Mouse (Mus musculus): ENCODE measurements around the gene Mycn. TPM values are rescaled to one million over a fixed set of nuclear protein-coding genes. Genes with fewer than 3 reads are reported as not detected.

Gene Mycn
- 32.5 and 35.9 TPM in 2 replicates for polyA plus RNA-seq (2012; rRNA removed)

DNA sequence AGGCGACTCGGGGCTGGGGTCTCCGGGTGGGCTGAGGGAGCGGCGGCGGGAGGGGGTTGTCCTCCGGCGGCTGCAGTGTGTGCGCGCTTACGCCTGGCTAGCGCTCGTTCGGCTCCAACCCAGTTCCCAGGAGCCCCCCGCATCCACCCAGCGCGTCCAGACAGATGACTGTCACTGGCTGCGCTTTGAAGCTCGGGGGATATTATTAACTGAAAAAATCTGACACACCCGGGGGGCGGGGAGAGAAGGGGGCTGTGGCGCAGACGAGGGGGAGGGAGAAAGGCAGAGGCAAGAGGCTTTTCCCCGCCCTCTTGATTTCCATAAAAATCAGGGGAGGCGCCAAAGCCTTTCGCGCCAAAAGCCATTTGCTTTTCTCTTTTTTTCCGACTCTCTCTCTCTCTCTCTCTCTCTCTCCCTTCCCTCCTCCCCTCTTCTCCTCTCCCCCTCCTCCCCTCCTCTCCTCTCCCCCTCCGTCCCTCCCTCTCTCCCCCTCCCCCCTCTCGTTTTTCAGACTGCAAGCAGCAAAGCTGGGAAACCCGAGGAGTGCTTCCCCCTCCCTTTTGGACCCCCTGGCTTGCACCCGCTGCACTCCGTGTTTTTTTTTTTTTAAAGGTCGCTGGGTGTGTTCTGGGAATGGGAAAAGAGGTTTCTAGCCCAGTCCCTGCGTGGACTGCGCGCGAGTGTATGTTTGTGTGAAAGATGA lies at the start of gene Mycn:
Mycn (minus strand) TSS at position 254 of the 703 bp plus-strand sequence.

All from ovary, adult 2 months (tissue).